Mouse (Mus musculus) embryo, embryonic 10 days (tissue): ENCODE data around the gene Thsd4.

Experiments
- DNase-seq: peaks from one replicate; pipeline ENCODE4 v3.0.0-alpha.2; 2015; ENCODE audit warnings: low spot score

The Thsd4 gene

DNA sequence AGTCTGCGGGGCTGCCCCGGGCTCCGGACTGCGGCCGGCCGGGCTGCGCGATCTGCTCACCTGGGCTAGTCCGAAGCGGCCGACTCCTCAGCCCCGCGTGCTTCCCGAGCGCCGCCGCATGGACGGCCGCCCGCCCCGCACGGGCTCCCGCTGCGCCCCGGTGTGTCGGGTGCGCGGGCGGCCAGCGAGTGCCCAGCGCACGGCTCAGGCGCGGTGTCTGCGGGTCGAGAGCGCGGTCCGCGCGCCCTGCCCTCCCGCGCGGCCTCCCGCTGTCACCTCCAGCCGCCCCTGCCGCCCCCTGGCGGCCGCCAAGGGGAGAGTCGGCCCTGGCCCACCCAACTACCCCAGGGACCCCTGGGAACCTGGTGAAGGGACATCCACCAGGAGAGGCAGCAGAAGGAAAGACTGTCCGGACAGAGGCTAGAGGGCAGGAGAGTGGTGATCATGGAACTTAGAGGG lies at the start of gene Thsd4:
Gene Thsd4 (minus strand): TSS at position 241 of the 459 bp plus-strand sequence.
- peak; percentile 62 for DNase-seq

- no peak for DNase-seq
Observed at GRCm38 (mm10) chr9:60571041-60571440, 49.2 kb upstream of the Thsd4 start.

- DNase-seq = no peak
Observed at GRCm38 (mm10) chr9:60569366-60569765, 47.5 kb upstream of the Thsd4 start.

- DNase-seq = no peak
Observed at GRCm38 (mm10) chr9:60563809-60564208, 42.0 kb upstream of the Thsd4 start.

- peak; percentile 76 for DNase-seq
Observed at GRCm38 (mm10) chr9:60562443-60563371, 40.9 kb upstream of the Thsd4 start.

GRCm38 (mm10) chr9:60561641-60562289 lies 39.9 kb upstream of the Thsd4 start:
- DNase-seq = peak; percentile 34

GRCm38 (mm10) chr9:60558507-60558906 lies 36.7 kb upstream of the Thsd4 start:
- no peak for DNase-seq

- DNase-seq = no peak
Observed at GRCm38 (mm10) chr9:60551238-60551637, 29.4 kb upstream of the Thsd4 start.

DNA sequence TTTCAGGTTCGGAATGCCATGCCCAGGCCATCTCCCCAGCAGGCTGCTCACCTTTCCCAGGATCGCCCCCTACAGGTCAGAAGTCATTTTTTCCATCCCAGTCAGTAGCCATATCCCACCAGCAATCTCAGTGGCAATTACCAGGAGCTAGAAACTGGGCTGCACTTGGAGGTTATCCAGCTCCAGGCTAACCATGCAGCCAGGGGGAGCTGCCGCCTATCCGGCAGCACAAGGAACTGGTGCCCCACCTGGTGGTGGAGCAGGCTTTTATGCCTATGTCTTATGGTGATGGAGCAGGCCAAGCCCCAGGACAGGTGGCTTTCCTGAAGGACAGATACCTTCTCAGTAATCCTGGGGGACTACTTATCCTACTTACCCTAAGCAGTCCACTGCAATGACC lies 26.3 kb upstream of the Thsd4 start:
- peak; percentile 69 for DNase-seq

DNA sequence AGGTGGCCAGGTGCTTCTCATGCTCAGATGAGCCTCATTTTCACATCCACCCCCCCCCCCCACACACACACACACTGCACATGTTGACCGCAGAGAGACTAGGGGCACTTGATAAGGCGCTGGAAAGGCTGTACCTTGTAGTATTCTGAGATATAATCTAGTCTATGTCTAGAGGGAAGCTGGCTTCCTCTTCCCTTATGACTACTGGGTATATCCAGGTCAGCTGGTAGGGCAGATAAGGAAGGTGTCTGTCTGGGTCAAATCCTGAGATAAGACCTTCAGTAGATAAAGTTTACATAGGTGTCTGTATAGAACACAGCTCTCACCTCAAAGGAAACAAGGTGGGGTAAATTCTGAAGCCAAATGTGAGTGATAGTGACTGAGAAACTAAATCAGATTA lies 24.3 kb upstream of the Thsd4 start:
- DNase-seq = no peak

GRCm38 (mm10) chr9:60545361-60546096 lies 23.7 kb upstream of the Thsd4 start:
- no peak for DNase-seq

DNA sequence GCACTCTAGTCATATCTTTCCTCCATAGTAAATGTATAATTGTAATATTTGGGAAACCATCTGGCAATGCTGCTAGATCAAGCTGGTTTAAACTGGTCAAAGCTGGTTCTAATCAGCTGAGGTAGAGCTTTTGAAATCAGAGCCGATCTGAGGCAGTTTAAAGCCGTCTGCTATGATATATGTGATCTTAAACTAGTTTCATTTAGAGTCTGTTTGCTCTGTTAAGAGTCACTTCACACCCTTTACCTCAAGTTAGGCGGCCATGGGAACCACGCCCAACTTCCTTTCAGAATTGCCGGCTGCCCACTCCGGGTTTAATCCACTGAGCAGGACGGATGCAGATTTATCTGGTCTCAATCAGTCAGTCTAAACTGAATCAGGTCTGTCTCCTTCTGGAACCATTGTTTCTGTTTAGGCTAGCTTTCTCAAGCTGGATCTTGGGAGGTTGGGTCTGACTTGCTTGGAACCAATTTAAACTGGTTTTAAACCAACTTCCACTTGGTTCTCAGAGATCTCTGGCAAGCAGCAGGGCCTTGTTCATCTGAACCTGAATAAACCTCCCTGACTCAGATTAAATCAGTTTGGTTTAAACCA lies 21.7 kb upstream of the Thsd4 start:
- DNase-seq = no peak

GRCm38 (mm10) chr9:60530310-60530709 lies 8.5 kb upstream of the Thsd4 start:
- DNase-seq = no peak

- no peak for DNase-seq
Observed at GRCm38 (mm10) chr9:60529348-60530243, 7.8 kb upstream of the Thsd4 start.

DNA sequence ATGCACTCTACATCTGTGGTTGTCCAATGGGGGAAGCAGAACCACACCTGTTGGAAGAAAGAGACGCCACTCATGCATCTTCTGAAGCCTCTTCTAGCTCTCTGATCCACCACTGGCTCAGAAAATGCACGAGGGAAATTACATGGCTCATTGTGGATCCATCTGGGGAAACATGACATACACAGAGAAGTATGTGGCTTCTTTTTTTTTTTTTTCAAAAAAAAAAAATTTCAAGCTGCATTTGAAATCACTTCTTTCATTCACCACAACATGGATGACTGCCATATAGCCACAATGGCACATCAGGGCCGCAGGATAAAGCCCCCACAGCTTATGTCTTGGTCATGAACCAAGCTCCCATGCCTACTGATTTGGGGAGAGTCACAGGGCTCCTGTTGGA lies 6.4 kb upstream of the Thsd4 start:
- no peak for DNase-seq

- DNase-seq = no peak
Observed at GRCm38 (mm10) chr9:60527836-60528235, 6.0 kb upstream of the Thsd4 start.

DNA sequence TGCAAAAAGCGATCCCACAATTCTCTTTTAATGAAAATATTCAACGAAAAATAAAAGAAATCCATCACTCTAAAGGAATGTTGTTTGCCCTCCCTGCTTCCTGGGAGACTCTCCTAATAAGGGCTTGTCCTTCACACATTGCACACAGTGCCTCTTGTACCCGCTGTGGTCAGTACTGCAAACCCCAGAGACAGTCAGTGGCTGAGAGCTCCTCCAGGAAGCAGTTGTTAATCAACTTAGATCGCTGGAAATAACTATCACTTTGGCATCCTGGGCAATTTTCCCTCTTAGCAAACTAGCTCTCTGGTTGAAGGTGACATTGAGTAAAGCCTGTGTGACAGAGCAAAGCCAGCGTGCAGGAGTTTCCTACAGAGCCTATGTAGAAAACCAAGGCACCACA lies 5.2 kb upstream of the Thsd4 start:
- DNase-seq = no peak

DNA sequence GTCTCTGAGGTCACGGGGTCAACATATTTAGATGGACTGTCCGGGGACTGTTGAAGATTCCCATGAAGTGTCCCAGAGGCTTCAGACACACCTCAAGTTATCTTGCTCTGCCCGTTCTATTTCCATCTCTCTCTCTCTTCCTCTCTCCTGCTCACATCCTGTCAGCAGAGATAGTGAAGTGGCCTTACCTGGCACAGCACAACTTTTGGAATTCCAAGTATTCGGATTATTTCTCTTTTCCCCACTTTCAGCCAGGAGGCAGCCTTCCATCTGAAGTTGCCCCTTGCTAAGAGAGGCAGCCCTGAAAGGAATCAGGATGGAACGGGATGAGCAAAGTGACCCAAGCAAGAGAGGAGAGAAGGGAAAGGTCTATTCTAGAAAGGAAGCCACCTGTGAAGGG lies 4.3 kb upstream of the Thsd4 start:
- peak; percentile 52 for DNase-seq

- no peak for DNase-seq
Observed at GRCm38 (mm10) chr9:60521143-60521542, 703 bp downstream of the Thsd4 start.

GRCm38 (mm10) chr9:60519601-60520000 lies 2.2 kb downstream of the Thsd4 start:
- DNase-seq = no peak

GRCm38 (mm10) chr9:60518216-60518615 lies 3.6 kb downstream of the Thsd4 start:
- DNase-seq = no peak
